Mouse (Mus musculus): ENCODE results near the gene Slit3. TPM values are rescaled to one million over a fixed set of nuclear protein-coding genes. Genes with fewer than 3 reads are reported as not detected.

The Slit3 gene
- polyA plus RNA-seq, 2 experiments: 0.20 to 0.23 TPM

DNA sequence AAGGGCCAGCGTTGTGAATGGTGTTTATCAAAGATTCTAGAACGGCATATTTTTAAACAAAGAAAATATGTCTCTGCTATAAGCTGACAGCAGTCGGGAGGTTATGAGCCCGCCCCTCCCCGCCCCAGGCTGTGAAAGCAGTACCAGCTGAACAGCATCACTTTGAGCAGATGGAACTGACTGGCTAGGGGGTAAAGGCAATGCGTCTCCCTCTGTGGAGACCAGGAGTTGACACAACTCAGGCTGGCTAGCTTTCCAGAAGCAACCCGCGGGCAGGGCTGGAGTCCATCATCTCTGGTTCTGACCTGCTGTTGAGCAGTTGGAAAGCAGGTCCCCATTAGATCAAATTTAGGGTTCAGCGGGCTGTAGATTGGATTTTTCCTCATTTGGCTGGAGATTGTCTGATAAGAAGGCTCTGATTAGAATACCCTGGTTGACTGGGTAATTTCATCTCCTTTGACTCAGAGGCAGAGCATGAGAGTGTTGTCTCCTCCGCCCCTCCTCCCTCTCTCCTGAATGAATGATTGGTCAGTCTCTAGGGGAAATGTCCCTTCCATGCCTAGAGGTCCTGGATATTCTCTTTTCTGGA is 480.7 kb downstream of the Slit3 start:
- Histone ChIP-seq H3K27ac (no peak overlapping the region), H3K9ac (replicated peaks) (no peak overlapping the region), H3K4me2 (ENCODE audit: low read depth) (no peak overlapping the region), H3K4me3 (ENCODE audit: insufficient read depth in 1 of 2, low read depth in 2 of 2, low read length in 2 of 2) (no peak overlapping the region), H3K27me3 (ENCODE audit: control insufficient read depth, insufficient read depth, low read length) (no peaks in the 10 kb centered on the region), H3K36me3 (replicated peaks; ENCODE audit: control insufficient read depth, insufficient read depth, low read depth) (no peaks in the 10 kb centered on the region), H3K9me3 (ENCODE audit: control insufficient read depth, low read length) (no peaks in the 10 kb centered on the region), H3K4me1 (replicated peaks; ENCODE audit: control insufficient read depth in 2 of 2, insufficient read depth in 2 of 2, low read length in 1 of 2) (peaks cover 0 to 2% of the 10 kb centered on the region in 2 experiments; a peak in 1 of 4 replicates)
- DNase-seq (ENCODE audit: low read depth in 3 of 3, low spot score in 3 of 3) (no peak), ATAC-seq (ENCODE audit: insufficient read depth) (no peak)
- TF ChIP-seq EP300 (IDR thresholded peaks at IDR 0.05; ENCODE audit: low read depth) (no peak), CTCF (IDR thresholded peaks at IDR 0.05; ENCODE audit: low read depth) (no peak)
- WGBS (ENCODE audit: insufficient replicate concordance): 63% methylated on average over 10 of the region's 10 CpGs

DNA sequence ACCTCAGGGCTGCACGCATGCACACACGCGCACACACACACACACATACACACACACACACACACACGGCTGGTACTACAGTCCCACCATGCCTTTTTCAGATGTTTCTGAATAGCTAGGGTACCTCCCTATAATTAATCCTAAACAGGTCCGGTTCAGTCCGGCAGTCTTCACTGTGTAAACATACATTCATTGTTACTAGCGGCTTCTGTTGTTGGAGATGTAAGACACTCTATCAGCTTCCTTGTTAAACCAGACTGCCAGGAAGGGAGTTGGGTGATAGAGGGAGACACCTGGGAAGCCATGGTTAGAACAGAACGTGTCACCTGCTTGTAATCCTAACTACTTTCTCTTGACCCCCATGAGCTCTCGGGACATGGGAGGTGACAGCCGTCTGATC is 481.6 kb downstream of the Slit3 start:
- DNase-seq (ENCODE audit: low read depth in 3 of 3, low spot score in 3 of 3): no peak
- no peak for ATAC-seq (ENCODE audit: insufficient read depth)
- Histone ChIP-seq H3K9ac (replicated peaks) (no peak overlapping the region), H3K9me3 (ENCODE audit: control insufficient read depth, low read length) (no peaks in the 10 kb centered on the region), H3K4me1 (replicated peaks; ENCODE audit: control insufficient read depth in 2 of 2, insufficient read depth in 2 of 2, low read length in 1 of 2) (no peaks in the 10 kb centered on the region), H3K4me2 (ENCODE audit: low read depth) (no peak overlapping the region), H3K4me3 (ENCODE audit: insufficient read depth in 1 of 2, low read depth in 2 of 2, low read length in 2 of 2) (no peak overlapping the region), H3K27ac (no peak overlapping the region), H3K36me3 (replicated peaks; ENCODE audit: control insufficient read depth, insufficient read depth, low read depth) (no peaks in the 10 kb centered on the region), H3K27me3 (ENCODE audit: control insufficient read depth, insufficient read depth, low read length) (no peaks in the 10 kb centered on the region)
- WGBS (ENCODE audit: insufficient replicate concordance): 56% methylated on average over 10 of the region's 10 CpGs
- no peak for TF ChIP-seq CTCF (IDR thresholded peaks at IDR 0.05; ENCODE audit: low read depth)
- TF ChIP-seq EP300 (IDR thresholded peaks at IDR 0.05; ENCODE audit: low read depth): no peak

DNA sequence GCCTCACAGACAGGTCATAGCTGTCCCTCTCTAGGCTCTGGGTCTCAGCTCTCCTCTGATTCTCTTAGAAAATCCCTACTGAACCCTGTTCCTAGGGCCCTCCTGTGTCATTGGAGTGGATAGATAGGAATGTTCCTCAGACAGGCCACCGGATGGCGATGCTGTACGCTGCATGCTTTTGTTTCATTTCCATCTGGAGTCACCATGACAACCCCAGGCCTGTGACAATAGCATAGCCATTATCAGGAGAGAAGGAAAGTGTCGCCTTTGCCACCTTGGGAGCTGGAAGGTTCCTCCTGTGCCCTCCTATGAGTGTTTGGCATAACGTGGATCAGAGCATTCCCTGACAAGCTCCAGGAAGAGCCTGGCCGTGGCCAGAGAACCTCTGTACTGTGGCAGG is 482.9 kb downstream of the Slit3 start:
- 68% methylated on average over 6 of the region's 6 CpGs for WGBS (ENCODE audit: insufficient replicate concordance)

DNA sequence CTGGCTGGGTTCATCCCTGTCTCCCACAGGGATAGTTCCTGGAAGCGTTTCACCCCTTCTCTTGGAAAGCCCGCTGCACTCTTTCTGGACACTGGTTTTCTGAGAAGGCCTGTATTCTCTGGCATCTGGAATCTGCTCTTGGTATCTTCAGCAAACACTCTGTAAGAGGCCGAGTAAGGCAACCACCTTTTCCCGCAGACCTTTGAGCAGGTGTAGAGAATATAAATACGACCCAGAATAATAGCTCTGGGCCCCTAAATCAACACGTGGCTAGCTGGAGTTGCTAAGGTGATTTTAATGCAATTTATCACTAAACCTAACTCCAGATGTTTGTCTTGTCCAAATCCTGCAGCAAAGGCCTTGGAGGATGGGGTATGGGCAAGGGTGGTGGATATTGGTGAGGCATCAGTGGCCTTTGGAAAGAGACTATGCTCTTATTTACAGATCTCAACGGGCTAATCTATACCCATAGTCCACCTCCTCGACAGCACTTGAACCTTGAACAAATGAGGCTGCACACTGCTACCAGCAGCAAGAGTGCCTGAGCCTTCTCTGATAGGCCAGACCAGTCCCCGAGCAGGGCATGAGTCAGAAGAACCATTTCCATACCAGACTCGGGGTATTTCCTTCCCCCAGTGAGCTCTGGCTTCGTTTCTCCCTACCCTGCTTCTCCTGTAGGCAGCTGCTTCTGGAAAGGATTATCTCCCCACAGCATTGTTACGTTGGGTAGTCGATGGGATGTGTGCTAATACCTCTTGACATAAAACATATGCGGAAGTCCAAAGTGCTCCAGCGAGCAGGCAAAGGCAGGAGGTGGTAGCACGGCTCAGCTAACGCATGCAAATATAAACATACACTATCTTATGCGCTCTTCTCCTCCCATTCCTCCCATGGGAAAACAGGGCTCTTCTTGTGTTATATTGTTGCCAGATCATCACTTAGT is 484.1 kb downstream of the Slit3 start:
- DNase-seq (ENCODE audit: low read depth in 3 of 3, low spot score in 3 of 3): no peak
- no peaks in the 10 kb centered on the region for H3K9me3 ChIP-seq (ENCODE audit: control insufficient read depth, low read length)
- TF ChIP-seq CTCF (IDR thresholded peaks at IDR 0.05; ENCODE audit: low read depth) (no peak), EP300 (IDR thresholded peaks at IDR 0.05; ENCODE audit: low read depth) (no peak)
- H3K36me3 ChIP-seq (replicated peaks; ENCODE audit: control insufficient read depth, insufficient read depth, low read depth): no peaks in the 10 kb centered on the region
- H3K27me3 ChIP-seq (ENCODE audit: control insufficient read depth, insufficient read depth, low read length): no peaks in the 10 kb centered on the region
- H3K27ac ChIP-seq: no peak overlapping the region
- WGBS (ENCODE audit: insufficient replicate concordance): 55% methylated on average over 18 of the region's 18 CpGs
- H3K9ac ChIP-seq (replicated peaks): no peak overlapping the region
- no peaks in the 10 kb centered on the region for H3K4me1 ChIP-seq (replicated peaks; ENCODE audit: control insufficient read depth in 2 of 2, insufficient read depth in 2 of 2, low read length in 1 of 2)
- ATAC-seq (ENCODE audit: insufficient read depth): no peak
- no peak overlapping the region for H3K4me2 ChIP-seq (ENCODE audit: low read depth)
- no peak overlapping the region for H3K4me3 ChIP-seq (ENCODE audit: insufficient read depth in 1 of 2, low read depth in 2 of 2, low read length in 2 of 2)

More for the DNA sequence above, 482.9 kb downstream of the Slit3 start:
- Histone ChIP-seq H3K36me3 (replicated peaks; ENCODE audit: control insufficient read depth, insufficient read depth, low read depth) (no peaks in the 10 kb centered on the region), H3K4me1 (replicated peaks; ENCODE audit: control insufficient read depth in 2 of 2, insufficient read depth in 2 of 2, low read length in 1 of 2) (no peaks in the 10 kb centered on the region), H3K27ac (no peak overlapping the region), H3K4me3 (ENCODE audit: insufficient read depth in 1 of 2, low read depth in 2 of 2, low read length in 2 of 2) (no peak overlapping the region), H3K27me3 (ENCODE audit: control insufficient read depth, insufficient read depth, low read length) (no peaks in the 10 kb centered on the region), H3K9ac (replicated peaks) (no peak overlapping the region), H3K4me2 (ENCODE audit: low read depth) (no peak overlapping the region), H3K9me3 (ENCODE audit: control insufficient read depth, low read length) (no peaks in the 10 kb centered on the region)
- ATAC-seq (ENCODE audit: insufficient read depth) (no peak), DNase-seq (ENCODE audit: low read depth in 3 of 3, low spot score in 3 of 3) (no peak)
- 0 out of 2 replicates have a peak, but pooled peaks have one; percentile 19 for TF ChIP-seq CTCF (IDR thresholded peaks at IDR 0.05; ENCODE audit: low read depth)
- no peak for TF ChIP-seq EP300 (IDR thresholded peaks at IDR 0.05; ENCODE audit: low read depth)

DNA sequence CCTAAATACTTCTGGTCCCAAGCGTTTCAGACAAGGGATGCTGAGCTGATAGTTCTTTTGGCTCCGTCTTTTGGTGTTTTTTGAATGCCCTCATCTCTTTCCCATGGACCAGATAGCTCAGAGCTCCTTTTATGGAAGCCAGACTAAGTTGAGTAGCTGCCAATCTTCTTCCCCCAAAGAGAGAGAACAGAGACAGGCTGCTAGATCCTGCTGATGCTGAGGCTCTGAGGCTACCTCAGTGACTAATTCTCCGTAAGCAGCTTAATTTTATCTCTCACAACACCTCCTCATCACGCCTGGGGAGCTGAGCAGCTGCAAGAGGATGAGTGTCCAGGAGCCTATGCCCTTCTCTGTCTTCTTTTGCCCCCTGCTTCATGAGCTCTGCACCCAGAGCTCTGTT is 486.2 kb downstream of the Slit3 start:
- H3K27ac ChIP-seq: no peak overlapping the region

More for the DNA sequence above, 486.2 kb downstream of the Slit3 start:
- Histone ChIP-seq H3K4me2 (ENCODE audit: low read depth) (no peak overlapping the region), H3K4me1 (replicated peaks; ENCODE audit: control insufficient read depth in 2 of 2, insufficient read depth in 2 of 2, low read length in 1 of 2) (no peaks in the 10 kb centered on the region), H3K4me3 (ENCODE audit: insufficient read depth in 1 of 2, low read depth in 2 of 2, low read length in 2 of 2) (no peak overlapping the region), H3K36me3 (replicated peaks; ENCODE audit: control insufficient read depth, insufficient read depth, low read depth) (no peaks in the 10 kb centered on the region), H3K9me3 (ENCODE audit: control insufficient read depth, low read length) (no peaks in the 10 kb centered on the region), H3K27me3 (ENCODE audit: control insufficient read depth, insufficient read depth, low read length) (no peaks in the 10 kb centered on the region), H3K9ac (replicated peaks) (no peak overlapping the region)
- 46% methylated on average over 4 of the region's 4 CpGs for WGBS (ENCODE audit: insufficient replicate concordance)
- TF ChIP-seq CTCF (IDR thresholded peaks at IDR 0.05; ENCODE audit: low read depth): no peak
- no peak for TF ChIP-seq EP300 (IDR thresholded peaks at IDR 0.05; ENCODE audit: low read depth)
- no peak for ATAC-seq (ENCODE audit: insufficient read depth)
- no peak for DNase-seq (ENCODE audit: low read depth in 3 of 3, low spot score in 3 of 3)

Data from liver, embryonic 14.5 days (tissue).